Mouse (Mus musculus): ENCODE measurements around the gene Cela3a.

Cela3a gene

DNA sequence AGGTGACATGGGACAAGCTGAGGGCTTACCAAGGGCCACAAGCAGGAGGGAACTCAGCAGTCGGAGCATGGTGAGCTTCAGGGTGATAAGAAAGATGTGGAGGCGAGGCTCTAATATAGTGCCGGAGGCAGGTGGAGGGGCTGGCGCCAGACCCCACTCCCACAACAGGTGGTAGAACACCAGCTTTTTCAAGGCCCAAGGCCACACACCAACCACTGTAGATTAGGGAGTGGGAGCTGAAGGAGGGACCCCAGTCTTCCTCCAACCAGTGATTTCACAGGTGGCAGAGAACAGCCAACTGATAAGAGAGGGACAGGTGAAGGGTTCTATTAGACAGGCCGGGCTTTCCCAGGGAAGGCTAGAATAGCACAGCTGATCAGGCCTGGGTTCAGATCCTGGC is at the start of gene Cela3a:
TSS of gene Cela3a (minus strand) at position 101 of the 400 bp plus-strand sequence.
- in situ Hi-C loops (cut with MboI; ENCODE audit: unreplicated experiment in 2 of 2) = no loop called here

DNA sequence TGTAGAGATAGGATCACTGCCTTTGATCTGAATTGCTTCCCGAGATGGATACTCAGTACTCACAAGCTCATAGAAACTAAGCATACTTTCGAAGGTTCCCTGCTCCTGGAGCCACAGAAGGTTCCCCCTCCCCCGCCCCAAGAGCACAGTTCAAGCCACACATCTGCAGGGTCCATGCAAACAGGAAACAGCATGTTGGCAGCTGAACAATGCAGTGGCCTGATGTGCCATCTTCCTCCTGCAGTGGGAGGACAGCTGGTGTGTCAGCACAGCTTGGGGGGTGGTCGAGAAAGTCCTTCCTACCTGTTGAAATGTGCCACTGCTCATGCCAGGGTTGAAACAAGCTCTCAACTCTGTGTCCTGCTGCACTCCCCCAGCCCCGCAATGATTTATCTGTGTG is 49.3 kb upstream of the Cela3a start:
- in situ Hi-C loops (cut with MboI; ENCODE audit: unreplicated experiment in 2 of 2) = no loop called here

DNA sequence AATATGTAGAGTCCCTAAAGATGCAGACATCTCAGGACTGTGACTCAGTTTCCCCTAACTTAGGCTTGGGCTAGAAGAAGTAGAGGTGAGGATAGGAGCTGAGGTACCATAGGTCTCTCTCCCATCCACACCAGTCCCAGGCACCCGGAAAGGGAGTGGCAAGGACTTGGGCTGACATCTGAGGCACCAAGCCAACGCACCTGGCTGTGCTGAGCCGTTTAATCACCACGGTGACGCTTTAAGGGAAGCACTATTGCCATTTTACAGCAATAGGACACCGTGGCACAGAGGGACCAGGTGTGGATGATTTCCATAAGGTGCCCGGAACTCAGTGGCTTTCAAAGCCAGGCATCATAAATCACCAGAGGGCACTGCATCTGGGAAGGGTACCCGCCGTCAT is 48.7 kb upstream of the Cela3a start:
- in situ Hi-C loops (cut with MboI; ENCODE audit: unreplicated experiment in 2 of 2) = no loop called here

DNA sequence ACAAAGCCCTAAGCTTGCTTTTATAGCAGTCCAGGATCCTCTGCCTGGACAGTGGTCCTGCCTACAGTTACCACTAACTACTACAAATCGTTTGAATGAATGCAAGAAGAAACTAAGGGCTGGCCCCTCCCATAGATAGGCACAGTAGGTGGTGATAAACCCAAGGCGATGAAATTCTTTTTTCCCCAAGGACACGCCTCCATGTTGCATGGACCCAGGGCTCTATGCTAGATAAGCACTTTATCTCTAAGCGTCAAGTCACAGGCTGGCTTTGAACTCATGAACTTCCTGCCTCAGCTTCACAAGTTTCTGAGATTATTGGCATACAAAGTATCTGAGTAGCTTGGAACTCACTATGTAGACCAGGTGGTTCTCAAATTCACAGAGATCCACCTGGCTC is 47.7 kb upstream of the Cela3a start:
- in situ Hi-C loops (cut with MboI; ENCODE audit: unreplicated experiment in 2 of 2) = no loop called here

DNA sequence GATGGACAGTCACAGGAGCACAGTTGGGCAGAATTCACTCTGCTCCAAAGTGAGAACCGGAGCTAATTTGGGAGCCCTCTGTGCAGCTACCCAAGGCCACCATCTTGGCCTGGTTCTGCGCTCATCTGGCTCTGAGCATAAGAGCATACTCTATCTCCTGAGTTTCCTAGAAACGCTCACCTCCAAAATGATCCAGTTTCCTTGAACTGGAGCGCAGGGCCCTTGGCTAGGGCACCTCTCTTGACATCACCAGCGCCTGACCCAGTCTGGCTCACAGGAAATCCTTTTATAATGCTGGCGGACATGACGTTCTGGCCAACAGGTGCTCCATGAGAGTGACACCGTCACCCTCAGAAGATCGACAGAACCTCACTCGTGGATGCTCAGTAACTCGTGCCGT is 47.0 kb upstream of the Cela3a start:
- in situ Hi-C loops (cut with MboI; ENCODE audit: unreplicated experiment in 2 of 2) = no loop called here

DNA sequence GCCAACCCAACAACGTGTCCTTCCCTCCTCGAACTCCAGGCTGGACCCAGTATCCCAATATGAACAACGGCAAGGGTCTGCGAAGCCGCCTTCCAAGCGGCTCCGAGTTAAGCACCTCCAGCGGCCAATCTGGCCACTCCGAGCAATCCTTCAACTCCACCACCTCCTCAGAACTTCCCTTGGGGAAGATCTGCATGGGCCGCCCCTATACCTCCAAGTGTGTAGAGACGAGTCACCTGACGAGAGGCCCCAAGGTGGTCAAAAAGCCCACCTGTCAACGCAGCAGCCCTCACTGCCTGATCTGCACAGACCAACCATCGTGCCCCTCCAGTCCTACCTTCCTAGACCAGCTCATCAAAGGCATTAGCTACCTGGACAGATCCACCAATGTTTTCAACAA is 45.0 kb upstream of the Cela3a start:
- in situ Hi-C loops (cut with MboI; ENCODE audit: unreplicated experiment in 2 of 2) = no loop called here

DNA sequence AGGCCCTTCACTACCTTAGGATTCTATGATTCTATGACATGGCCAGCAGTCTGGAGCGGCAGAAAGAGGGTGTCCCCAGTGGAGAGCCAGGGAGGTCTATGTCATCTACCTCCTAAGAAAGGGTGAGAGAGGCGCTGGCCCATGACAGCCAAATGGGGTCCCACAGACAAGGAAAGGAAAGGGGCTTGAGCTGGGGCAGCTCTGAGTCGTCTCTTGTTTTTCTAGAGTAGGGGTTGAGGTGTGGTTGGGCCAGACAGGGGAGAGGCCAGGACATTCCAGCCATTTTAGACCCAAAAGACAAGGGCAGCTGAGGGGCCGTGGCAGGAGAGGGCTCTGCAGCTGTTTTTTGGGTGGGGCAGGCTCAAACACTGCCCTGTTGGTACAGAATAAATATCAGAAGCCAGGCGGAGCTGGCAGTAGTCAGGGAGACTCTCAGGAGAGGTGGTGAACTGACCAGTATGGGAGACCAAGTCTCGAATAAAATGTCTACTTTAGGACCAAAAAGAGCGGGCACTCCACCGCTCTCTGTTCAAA is 43.7 kb upstream of the Cela3a start, which contains the start of gene 1700013G24Rik:
TSS of gene 1700013G24Rik (plus strand) at position 51 of the 534 bp plus-strand sequence.
- in situ Hi-C loops (cut with MboI; ENCODE audit: unreplicated experiment in 2 of 2) = no loop called here

DNA sequence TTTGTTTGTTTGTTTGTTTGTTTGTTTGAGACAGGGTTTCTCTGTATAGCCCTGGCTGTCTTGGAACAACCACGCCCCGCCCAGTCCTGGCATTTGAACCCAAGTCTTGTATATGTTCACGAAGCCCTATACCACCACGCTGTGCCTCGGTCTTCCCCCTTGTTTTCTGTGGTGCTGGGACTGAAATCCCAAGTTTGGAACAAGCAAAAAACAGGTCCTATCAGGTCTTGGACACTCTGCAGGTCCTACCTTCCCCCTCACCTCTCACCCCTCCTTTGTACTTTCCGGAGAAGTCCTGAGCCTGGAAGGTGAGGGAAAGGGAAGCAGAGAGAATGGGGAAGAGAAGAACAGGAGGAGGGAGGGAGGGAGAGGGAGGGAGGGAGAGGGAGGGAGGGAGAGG is 42.6 kb upstream of the Cela3a start:
- in situ Hi-C loops (cut with MboI; ENCODE audit: unreplicated experiment in 2 of 2) = no loop called here

DNA sequence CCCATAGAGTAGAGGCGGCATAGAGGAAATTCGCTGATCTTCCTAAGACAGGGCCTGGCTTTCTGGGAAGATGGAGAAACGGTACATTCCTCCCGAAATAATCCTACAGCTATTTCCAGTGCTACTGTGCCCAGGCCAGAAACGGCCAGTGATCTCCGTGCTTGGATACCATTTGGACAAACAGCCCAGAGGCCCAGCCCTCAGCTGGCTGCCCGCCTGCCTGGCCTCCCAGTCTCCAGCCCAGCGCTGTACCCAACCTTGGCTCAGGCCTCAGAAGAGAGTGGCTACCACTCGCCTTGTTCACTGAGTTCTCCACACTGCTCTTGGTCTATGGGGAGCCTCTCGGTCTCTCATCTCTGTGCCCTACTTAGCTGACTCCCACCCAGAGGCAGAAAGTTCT is 40.1 kb upstream of the Cela3a start:
- in situ Hi-C loops (cut with MboI; ENCODE audit: unreplicated experiment in 2 of 2) = loop anchor here (25.0 kb wide), 2 partner anchors 238 to 362 kb away; no protein-coding TSS in a partner anchor

DNA sequence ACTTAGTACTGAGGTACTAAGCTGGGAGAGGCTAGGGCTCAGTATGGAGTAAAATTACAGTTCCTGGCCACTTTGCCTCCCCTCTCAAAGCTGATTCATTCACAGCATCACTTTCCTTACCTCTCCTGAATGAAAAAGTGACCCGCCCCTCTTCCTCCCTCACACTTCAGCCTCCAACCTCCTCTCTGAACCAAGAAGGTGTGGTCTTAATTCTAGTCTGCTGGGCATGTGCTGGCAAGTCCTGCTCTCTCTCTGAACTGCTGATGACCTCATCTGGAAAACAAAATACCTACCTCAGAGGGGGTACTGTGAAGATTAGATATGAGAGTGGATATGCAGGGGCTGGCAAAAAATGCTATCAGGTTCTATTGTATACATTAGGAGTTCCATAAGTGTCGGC is 39.5 kb upstream of the Cela3a start:
- in situ Hi-C loops (cut with MboI; ENCODE audit: unreplicated experiment in 2 of 2) = loop anchor here (25.0 kb wide), 2 partner anchors 238 to 362 kb away; no protein-coding TSS in a partner anchor

DNA sequence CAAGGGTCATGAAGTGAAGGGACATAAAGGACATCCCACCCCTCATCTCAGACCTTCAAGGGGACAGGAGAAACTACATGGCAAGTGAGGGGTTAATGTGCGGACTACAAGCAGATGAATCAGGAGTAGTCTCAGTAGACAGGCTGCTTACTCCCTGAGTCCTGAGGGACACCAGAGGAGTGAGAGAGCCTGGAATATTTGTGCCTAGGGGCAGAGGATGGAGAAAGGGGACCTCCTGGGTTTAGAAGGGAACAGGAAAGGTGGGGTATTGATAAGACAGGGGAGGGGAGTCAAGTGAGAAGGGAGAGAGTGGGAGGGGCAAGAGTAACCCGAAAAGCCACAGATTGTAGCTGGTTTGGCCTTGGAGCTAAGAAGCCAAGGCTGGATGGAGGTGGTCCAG is 39.0 kb upstream of the Cela3a start:
- in situ Hi-C loops (cut with MboI; ENCODE audit: unreplicated experiment in 2 of 2) = loop anchor here (25.0 kb wide), 2 partner anchors 239 to 361 kb away; no protein-coding TSS in a partner anchor

DNA sequence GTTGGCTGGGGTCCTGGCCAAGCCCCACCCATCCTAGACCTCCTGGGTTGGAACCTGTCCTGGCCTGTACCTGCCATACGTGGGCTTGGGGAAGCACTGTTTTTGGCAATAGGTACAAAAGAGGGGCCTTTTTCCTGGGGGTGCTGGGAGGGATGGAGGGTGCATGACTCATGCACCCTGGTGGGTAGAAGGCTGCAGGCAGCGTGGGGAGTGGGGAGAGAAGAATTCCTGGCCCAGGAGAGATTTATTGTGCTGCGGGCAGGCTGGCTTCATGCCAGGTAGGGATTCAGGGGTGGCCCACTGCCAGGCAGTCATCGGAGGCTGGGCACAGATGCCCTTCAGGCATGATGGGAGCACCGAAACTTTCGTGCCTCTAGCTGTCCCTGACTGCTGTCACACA is 38.6 kb upstream of the Cela3a start:
- in situ Hi-C loops (cut with MboI; ENCODE audit: unreplicated experiment in 2 of 2) = loop anchor here (25.0 kb wide), 2 partner anchors 239 to 361 kb away; no protein-coding TSS in a partner anchor

DNA sequence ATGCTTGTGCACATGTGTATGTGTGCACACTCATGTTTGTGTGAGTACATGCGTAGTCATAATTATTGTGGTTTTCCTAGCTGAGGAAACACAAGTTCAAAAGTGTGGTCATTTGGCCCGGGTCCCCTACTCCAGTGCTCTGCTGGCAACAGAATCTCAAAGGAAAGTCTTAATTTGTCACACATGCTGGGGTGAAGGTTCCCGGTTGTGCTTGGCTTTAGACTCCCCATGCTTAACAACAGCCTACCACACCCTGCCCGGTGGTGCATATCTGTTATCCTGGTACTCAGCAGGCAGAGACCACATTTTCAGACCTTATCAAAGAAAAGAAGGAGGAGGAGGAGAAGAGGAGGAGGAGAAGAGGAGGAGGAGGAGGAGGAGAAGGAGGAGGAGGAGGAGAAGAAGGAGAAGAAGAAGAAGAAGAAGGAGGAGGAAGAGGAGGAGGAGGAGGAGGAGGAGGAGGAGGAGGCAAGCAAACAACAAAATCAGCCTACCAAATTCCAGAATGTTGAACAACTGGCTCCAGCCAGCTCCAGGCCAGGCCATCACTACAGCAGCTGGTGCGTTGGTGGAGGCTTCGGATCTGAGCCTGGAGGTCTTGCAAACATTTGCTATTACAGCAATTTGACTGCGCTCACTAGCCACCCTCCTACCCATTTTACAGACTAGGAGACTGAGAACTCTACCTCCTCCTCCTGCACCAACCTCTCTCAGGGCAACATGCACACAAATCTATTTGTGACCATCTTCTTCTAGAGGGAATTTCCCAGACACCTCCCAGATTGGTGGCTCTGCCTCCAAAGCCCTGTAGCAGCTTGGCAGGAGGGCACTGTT is 38.0 kb upstream of the Cela3a start:
- in situ Hi-C loops (cut with MboI; ENCODE audit: unreplicated experiment in 2 of 2) = loop anchor here (25.0 kb wide), 2 partner anchors 240 to 360 kb away; no protein-coding TSS in a partner anchor

DNA sequence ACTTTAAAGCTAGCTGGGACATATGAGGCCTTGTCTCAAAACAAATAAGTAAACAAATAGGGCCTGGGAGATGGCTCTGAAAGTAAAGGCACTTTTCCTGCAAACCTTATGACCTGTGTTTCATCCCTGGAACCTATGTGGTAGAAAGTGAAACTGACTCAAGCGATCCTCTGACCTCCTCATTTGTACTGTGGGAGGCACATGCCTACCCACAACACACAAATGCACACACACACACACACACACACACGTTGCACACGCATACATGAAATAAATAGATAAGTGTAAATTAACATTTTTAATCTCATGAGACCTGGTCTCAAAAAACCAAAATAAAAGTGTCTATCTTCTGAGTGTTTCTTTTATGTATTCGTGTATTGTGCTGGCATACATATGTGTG is 36.3 kb upstream of the Cela3a start:
- in situ Hi-C loops (cut with MboI; ENCODE audit: unreplicated experiment in 2 of 2) = loop anchor here (25.0 kb wide), 2 partner anchors 241 to 359 kb away; no protein-coding TSS in a partner anchor

DNA sequence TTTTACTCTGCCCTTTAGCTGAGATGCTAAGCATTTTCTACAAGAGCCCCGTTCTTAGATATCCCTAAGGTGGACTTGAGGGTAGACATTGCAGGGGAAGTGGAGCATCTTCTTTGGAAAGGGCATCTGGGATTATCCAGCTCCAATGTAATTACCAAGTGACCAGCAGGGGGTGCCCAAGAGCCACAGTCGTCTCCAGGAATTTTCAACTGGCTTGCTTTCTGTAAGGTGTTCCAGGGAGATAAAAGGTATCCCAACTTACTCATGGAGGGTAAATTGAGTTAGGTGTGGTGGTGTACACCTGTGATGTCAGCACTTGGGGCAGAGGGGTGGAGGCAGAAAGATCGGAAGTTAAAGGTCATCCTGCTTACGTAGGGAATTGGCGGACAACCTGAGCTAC is 34.0 kb upstream of the Cela3a start:
- in situ Hi-C loops (cut with MboI; ENCODE audit: unreplicated experiment in 2 of 2) = loop anchor here (25.0 kb wide), 2 partner anchors 244 to 356 kb away; no protein-coding TSS in a partner anchor

DNA sequence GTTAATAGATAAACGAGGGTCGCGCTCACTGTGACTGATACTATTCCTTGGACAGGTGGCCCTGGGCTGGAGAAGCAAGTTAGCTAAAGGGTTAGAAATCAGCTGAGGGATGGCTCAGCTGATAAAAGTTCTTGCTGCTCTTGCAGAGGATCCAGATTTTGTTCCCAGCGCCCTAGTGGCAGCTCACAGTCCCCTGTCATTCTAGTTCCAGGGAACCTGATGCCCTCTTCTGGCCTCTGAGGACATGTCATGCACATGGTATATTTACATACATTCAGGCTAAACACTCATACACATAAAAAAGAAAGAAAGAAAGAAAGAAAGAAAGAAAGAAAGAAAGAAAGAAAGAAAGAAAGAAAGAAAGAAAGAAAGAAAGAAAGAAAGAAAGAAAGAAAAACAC is 31.7 kb upstream of the Cela3a start:
- in situ Hi-C loops (cut with MboI; ENCODE audit: unreplicated experiment in 2 of 2) = loop anchor here (25.0 kb wide), 2 partner anchors 246 to 354 kb away; no protein-coding TSS in a partner anchor

DNA sequence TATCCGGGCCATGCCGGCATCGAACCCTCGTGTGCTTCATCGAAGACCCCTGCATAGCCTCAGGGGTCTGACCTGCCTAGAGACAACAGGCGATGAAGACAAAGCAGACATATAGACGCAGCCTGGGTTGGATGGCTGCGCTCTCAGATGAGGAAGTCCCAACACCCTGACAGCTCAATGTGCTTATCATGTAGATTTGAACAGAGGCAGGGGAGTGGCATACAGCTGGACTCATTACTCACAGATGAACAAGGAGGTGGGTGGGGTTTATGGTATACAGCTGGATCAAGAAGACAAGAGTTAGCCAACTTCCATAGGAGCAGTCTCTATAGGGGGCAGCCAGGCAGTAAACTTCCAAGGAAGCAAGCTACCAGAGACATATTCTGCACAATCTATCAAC is 29.3 kb upstream of the Cela3a start:
- in situ Hi-C loops (cut with MboI; ENCODE audit: unreplicated experiment in 2 of 2) = loop anchor here (25.0 kb wide), 2 partner anchors 248 to 352 kb away; no protein-coding TSS in a partner anchor

DNA sequence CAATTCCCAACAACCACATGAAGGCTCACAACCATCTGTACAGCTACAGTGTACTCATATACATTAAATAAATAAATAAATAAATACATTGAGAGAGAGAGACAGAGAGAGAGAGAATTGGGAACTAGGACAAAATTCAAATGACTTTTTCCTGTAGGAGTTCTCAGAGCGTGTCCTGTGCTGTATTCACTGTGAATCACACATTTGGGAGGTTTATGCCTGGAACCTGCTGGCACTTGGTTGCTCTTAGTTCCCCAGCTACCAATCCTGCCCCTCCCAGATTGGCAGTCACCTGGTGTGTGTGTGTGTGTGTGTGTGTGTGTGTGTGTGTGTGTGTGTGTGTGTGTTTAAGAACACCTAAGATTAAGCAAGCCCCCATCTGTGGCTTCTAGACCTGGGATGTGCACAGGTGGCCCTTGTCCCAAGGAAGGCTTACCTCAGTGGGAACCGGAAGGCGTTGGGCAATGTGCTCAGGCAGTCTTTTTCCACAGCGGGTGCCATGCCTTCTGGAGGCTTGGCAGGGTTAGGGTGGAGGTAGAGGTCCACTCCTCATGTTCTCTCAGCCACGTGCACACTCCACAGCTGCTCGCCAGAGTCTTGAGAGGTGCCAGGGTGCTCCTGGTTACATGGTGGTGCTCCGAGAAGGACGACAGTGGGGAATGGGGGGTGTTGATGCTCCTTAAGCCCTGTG is 27.5 kb upstream of the Cela3a start:
- in situ Hi-C loops (cut with MboI; ENCODE audit: unreplicated experiment in 2 of 2) = loop anchor here (25.0 kb wide), 2 partner anchors 250 to 350 kb away; no protein-coding TSS in a partner anchor

DNA sequence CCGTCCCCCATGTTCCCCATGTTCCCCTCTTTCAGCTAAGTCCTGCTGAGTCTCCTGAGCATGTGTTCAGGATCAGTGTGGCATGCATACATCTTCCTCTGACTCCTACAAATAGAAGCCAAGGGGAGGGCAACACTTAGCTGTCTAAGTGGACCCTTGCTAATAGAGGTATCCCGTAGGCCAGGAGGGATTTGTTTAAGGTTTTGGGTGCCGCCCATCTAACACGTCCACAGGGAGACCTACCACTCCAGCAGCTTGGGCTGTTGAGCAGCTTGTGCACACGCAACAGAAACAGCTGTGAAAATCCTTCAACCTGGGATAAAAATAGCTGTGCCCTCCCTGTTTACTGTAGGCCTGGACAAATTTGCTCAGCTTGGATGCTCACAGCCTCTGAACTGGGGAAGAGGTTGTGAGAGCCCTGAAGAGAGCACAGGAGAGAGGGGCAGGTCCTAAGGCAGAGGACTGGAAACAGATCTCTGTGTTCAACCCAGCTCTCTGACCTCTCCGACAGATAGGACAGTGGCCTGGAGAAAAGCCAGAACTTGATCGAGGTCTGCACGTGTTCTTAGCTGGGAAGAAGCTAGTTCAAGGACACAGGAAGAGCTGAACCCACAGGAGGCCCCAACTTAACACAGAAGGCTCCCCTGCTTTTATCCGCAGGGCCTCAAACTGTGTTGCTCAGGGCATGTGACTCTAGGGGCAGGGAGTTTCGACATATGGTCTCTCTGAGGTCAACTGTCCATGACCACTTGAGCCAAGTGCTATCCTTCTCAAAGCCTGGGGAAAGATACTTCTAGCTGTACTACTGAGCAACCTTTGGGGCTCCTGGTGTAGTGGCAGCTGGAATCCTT is 23.3 kb upstream of the Cela3a start:
- in situ Hi-C loops (cut with MboI; ENCODE audit: unreplicated experiment in 2 of 2) = loop anchor here (25.0 kb wide), 2 partner anchors 254 to 346 kb away; no protein-coding TSS in a partner anchor

DNA sequence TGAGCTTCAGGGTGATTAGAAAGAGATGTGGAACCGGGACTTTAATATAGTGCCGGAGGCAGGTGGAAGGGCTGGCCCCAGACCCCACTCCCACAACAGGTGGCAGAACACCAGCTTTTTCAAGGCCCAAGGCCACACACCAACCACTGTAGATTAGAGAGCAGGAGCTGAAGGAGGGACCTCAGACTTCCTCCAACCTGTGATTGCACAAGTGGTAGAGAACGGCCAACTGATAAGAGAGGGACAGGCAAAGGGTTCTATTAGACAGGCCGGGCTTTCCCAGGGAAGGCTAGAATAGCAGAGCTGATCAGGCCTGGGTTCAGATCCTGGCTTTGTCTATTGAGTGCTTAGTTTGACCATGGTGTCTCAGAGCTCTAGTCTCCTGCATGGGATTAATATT is 20.9 kb upstream of the Cela3a start, which contains the start of gene Cela3b:
TSS of gene Cela3b (minus strand) at position 39 of the 400 bp plus-strand sequence.
- in situ Hi-C loops (cut with MboI; ENCODE audit: unreplicated experiment in 2 of 2) = loop anchor here (25.0 kb wide), 2 partner anchors 257 to 343 kb away; no protein-coding TSS in a partner anchor
